Mouse (Mus musculus) liver, embryonic 14.5 days (tissue): ENCODE measurements around the gene Ddo.

Experiments used
- CTCF ChIP-seq: IDR thresholded peaks from 2 replicates; pipeline ENCODE4 v1.5.1; 2016; ENCODE audit warnings: antibody characterized with exemption, low read depth, control low read depth
- EP300 ChIP-seq: IDR thresholded peaks from 2 replicates; pipeline ENCODE4 v1.6.1; 2016; ENCODE audit warnings: antibody characterized with exemption, low read depth

GRCm38 (mm10) chr10:40687407-40687806 lies 57.6 kb downstream of the Ddo start:
- TF ChIP-seq CTCF (no peak), EP300 (no peak)
